Mouse (Mus musculus) mature B cell (primary cell): Measurements from ENCODE around the gene Tiam1.

ENCODE experiments used
- in situ Hi-C: fragments of 300-500 bp; cut with MboI; formaldehyde crosslinking; loops from 2 replicates; pipeline ENCODE4 v1.14.3; 2019

Gene Tiam1

GRCm38 (mm10) chr16:89954114-89954513 lies 189.5 kb downstream of the Tiam1 start:
- in situ Hi-C loops = no loop called here

GRCm38 (mm10) chr16:89952821-89953220 lies 190.7 kb downstream of the Tiam1 start:
- in situ Hi-C loops = no loop called here

GRCm38 (mm10) chr16:89950754-89951153 lies 192.8 kb downstream of the Tiam1 start:
- in situ Hi-C loops = no loop called here

- in situ Hi-C loops = no loop called here
Measured at GRCm38 (mm10) chr16:89950251-89950650, 193.3 kb downstream of the Tiam1 start.

GRCm38 (mm10) chr16:89948040-89948439 lies 195.5 kb downstream of the Tiam1 start:
- in situ Hi-C loops = no loop called here

- in situ Hi-C loops = no loop called here
Measured at GRCm38 (mm10) chr16:89946816-89947215, 196.8 kb downstream of the Tiam1 start.

- in situ Hi-C loops = no loop called here
Measured at GRCm38 (mm10) chr16:89944604-89945283, 198.8 kb downstream of the Tiam1 start.

GRCm38 (mm10) chr16:89944050-89944449 lies 199.5 kb downstream of the Tiam1 start:
- in situ Hi-C loops = no loop called here

GRCm38 (mm10) chr16:89943267-89943971 lies 200.2 kb downstream of the Tiam1 start:
- in situ Hi-C loops = no loop called here

- in situ Hi-C loops = no loop called here
Measured at GRCm38 (mm10) chr16:89940696-89941095, 202.9 kb downstream of the Tiam1 start.

GRCm38 (mm10) chr16:89938277-89938676 lies 205.3 kb downstream of the Tiam1 start:
- in situ Hi-C loops = no loop called here

- in situ Hi-C loops = no loop called here
Measured at GRCm38 (mm10) chr16:89936571-89936970, 207.0 kb downstream of the Tiam1 start.

- in situ Hi-C loops = no loop called here
Measured at GRCm38 (mm10) chr16:89935398-89935797, 208.2 kb downstream of the Tiam1 start.

- in situ Hi-C loops = no loop called here
Measured at GRCm38 (mm10) chr16:89934616-89935015, 209.0 kb downstream of the Tiam1 start.

- in situ Hi-C loops = no loop called here
Measured at GRCm38 (mm10) chr16:89933976-89934375, 209.6 kb downstream of the Tiam1 start.

- in situ Hi-C loops = no loop called here
Measured at GRCm38 (mm10) chr16:89928611-89929010, 215.0 kb downstream of the Tiam1 start.

- in situ Hi-C loops = no loop called here
Measured at GRCm38 (mm10) chr16:89924249-89924890, 219.2 kb downstream of the Tiam1 start.

GRCm38 (mm10) chr16:89923311-89923710 lies 220.3 kb downstream of the Tiam1 start:
- in situ Hi-C loops = no loop called here

GRCm38 (mm10) chr16:89922458-89922857 lies 221.1 kb downstream of the Tiam1 start:
- in situ Hi-C loops = no loop called here

- in situ Hi-C loops = no loop called here
Measured at GRCm38 (mm10) chr16:89921370-89921769, 222.2 kb downstream of the Tiam1 start.

GRCm38 (mm10) chr16:89920417-89920816 lies 223.2 kb downstream of the Tiam1 start:
- in situ Hi-C loops = no loop called here

GRCm38 (mm10) chr16:89917404-89917803 lies 226.2 kb downstream of the Tiam1 start:
- in situ Hi-C loops = no loop called here

GRCm38 (mm10) chr16:89914946-89915345 lies 228.6 kb downstream of the Tiam1 start:
- in situ Hi-C loops = no loop called here
